Mouse (Mus musculus) ES-Bruce4 (cell line): Measurements from ENCODE around the gene Dysf.

Experiments used
- CTCF ChIP-seq: IDR thresholded peaks from one replicate; pipeline ENCODE4 v1.8.1; 2011; ENCODE audit warnings: low read depth, low read length
- EP300 ChIP-seq: IDR thresholded peaks from 2 replicates; pipeline ENCODE4 v1.6.1; 2011; ENCODE audit warnings: low read depth, low read length; ENCODE audit not compliant: insufficient read depth
- POLR2A ChIP-seq: IDR thresholded peaks from one replicate; pipeline ENCODE4 v1.8.1; 2011; ENCODE audit warnings: low read length; ENCODE audit not compliant: insufficient read depth

GRCm38 (mm10) chr6:84168571-84168970 is 160.2 kb downstream of the Dysf start:
- no peak for TF ChIP-seq POLR2A
- no peak for TF ChIP-seq CTCF
- no peak for TF ChIP-seq EP300
